Mouse (Mus musculus) embryonic fibroblast, embryonic 13.5 days (primary cell): ENCODE measurements at regions not wholly inside any gene's neighbourhood (a gene's known extent, or its start where the extent isn't known, plus 50 kb on each side); places are given as distances from the start of the nearest gene placed in this dataset.
"Not testable (repeated sequence)": the region's sequence is repeated elsewhere in the genome, so short reads cannot be mapped to it uniquely, and the experiment has no call there.

Experiments used
- H3K27ac ChIP-seq: 2 replicates; pipeline ENCODE4 v1.5.1; 2012; ENCODE audit warnings: low read length, control low read depth, inconsistent platforms; ENCODE audit not compliant: insufficient read depth
- H3K4me1 ChIP-seq: 2 replicates; pipeline ENCODE4 v1.6.1; 2011; ENCODE audit warnings: low read length; ENCODE audit not compliant: control insufficient read depth, insufficient read depth
- H3K4me3 ChIP-seq: 2 replicates; pipeline ENCODE4 v1.5.1; 2011; ENCODE audit warnings: mild to moderate bottlenecking, control low read depth, low read length; ENCODE audit not compliant: insufficient read depth
- CTCF ChIP-seq: IDR thresholded peaks from 2 replicates; pipeline ENCODE4 v1.5.1; 2011; ENCODE audit warnings: mild to moderate bottlenecking, control low read depth, low read length, moderate library complexity, borderline replicate concordance; ENCODE audit not compliant: insufficient read depth
- POLR2A ChIP-seq: IDR thresholded peaks from 2 replicates; pipeline ENCODE4 v1.6.1; 2011; ENCODE audit warnings: low read depth, mild to moderate bottlenecking, control low read depth, low read length, moderate library complexity

DNA sequence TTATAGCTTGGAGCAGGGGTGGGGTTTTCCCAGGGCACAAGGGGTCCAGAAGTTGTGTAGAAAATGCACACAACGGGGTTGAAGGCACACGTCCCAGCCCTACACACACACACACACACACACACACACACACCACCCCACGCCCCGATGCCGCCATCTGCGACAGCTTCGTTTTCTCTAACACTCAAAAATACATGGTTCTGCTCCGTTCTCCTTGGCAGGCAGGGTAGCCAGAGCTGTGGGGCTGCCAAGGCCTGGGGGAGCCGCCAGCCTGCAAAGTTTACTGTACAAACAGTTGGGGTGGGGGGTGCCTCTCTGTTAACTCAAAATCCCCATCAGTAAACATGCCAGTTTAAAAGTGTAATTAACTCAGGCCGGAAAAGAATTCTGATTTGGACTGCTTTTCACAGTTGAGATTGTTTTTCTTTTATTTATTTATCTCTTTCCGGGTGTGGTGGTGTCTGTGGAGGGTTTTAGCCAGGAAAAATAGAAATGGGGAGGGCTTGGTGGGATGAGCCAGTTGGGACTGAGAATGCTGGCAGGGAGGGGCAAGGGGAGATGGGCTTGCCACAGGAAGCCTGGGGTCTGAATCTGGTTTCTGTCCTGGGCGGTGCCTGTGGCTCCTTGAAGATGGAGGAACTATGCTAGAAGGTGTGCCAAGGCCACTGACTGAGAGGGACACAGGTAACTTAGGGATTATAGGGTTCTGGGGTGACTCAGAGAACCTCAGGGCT, 148.4 kb upstream of the Rtl1 start:
- Histone ChIP-seq H3K4me1 (peaks cover 18% of the 10 kb centered on the region), H3K27ac (no peak overlapping the region), H3K4me3 (no peak overlapping the region)
- TF ChIP-seq CTCF (no peak), POLR2A (no peak)

DNA sequence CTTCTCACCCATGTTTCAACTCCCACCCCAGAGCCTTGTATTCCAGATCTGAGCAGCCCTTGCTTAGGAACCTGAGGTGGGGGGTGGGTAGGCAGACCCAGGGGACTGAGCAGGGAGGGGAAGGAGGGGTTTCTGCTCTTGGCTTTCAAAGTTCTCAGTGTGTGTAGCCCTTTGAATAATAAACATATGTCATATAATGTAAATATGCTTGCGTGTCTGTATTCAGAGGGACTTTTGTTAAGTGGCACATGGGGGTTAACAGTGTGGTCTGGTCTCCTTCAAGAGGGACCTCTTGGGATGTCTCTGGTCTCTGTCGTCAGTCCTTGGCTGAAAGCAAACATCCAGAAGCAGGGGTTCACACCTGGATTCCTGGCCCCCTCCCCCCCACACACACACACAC, 149.1 kb upstream of the Rtl1 start:
- Histone ChIP-seq H3K4me1 (peaks cover 17% of the 10 kb centered on the region), H3K27ac (peak overlapping the region; percentile 25; the same call in 1 of the 2 replicates), H3K4me3 (no peak overlapping the region)
- no peak for TF ChIP-seq CTCF
- no peak for TF ChIP-seq POLR2A

DNA sequence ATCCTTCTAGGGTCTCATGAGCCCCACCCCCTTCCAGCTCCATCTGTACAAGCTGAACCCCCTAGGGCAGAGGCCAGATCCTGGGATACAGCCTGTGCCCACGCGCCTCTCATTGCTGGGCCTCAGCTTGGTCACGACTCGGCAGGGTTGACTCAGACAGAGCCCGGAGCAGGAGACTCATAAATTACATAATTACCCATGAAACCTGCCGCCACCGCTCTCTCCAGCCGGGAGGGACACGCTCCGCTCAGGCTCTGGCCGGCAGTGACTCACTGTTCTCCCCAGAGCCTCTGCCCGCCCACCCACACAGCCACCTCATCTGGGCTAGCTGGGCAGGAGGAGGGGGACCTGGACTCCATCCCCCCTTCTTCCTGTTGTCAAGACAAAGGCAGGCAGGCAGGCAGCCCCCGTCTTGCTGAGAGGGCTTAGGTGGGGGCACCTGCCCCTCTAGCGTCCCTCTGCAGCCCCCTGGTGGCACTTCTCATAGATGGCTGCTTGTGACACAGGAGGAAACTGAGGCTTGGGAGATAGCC, 149.6 kb upstream of the Rtl1 start:
- no peak for TF ChIP-seq POLR2A
- TF ChIP-seq CTCF = 0 out of 2 replicates have a peak, but pooled peaks have one; percentile 12
- no peak overlapping the region for H3K4me3 ChIP-seq
- H3K27ac ChIP-seq = peak overlapping the region; percentile 25; the same call in 1 of the 2 replicates
- H3K4me1 ChIP-seq = peaks cover 14% of the 10 kb centered on the region

DNA sequence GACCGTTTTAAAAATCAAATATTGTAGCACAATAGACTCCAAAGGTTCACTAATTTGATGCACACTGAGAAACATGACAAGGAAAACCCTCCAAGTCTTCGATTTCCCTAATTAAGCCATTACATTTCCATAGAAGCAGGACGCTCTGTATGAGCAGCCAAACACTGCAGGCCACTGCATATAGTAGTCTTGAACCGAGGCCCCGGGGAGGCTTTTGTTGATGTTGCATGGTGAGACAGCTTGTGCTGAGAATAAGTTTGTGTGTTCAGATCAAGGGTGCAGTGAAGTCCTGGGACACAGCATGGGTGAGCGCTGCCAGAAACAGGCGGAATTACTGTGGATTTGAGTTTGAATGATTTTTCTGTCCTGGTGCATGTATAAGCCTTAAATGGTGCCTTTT, 154.9 kb upstream of the Rtl1 start:
- peaks cover 4% of the 10 kb centered on the region; the same call in 1 of the 2 replicates for H3K4me1 ChIP-seq
- H3K4me3 ChIP-seq = no peak overlapping the region
- no peak for TF ChIP-seq POLR2A
- no peak for TF ChIP-seq CTCF
- no peak overlapping the region for H3K27ac ChIP-seq

DNA sequence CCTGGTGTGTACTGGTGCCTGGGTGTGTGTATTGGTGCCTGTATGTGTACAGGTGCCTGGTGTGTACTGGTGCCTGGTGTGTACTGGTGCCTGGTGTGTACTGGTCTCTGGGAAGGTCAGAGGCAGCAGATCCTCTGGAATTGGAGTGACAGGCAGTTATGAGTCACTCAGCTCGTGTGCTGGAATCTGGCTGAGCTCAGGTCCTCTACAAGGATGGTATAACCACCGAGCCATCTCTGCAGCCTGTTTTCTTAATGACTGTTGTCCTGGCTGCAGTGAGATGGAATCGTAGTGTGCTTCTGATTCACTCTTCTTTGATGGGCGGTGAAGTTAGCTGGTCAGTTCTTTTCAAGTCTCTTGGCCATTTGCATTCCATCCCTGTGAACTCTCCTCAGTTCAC, 164.2 kb upstream of the Rtl1 start:
- Histone ChIP-seq H3K4me3 (no peak overlapping the region), H3K4me1 (no peaks in the 10 kb centered on the region; the same call in 1 of the 2 replicates), H3K27ac (no peak overlapping the region)
- no peak for TF ChIP-seq POLR2A
- no peak for TF ChIP-seq CTCF

DNA sequence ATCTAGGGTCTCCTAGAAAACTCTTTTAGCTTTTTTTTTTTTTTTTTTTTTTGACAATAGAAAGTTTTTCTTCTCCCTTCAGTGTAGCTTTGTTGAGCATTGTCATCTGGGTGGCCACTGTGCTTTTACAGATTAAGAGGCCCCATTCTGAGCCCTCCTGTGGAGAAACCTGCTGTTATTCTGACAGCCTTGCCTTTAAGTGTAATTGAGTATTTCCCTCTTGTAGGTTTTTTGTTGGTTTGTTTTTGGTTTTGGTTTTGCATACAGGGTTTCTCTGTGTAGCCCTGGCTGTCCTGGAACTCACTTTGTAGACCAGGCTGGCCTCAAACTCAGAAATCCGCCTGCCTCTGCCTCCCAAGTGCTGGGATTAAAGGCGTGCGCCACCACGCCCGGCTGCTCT, 166.5 kb upstream of the Rtl1 start:
- not testable (repeated sequence) for H3K27ac ChIP-seq, H3K4me1 ChIP-seq, H3K4me3 ChIP-seq

DNA sequence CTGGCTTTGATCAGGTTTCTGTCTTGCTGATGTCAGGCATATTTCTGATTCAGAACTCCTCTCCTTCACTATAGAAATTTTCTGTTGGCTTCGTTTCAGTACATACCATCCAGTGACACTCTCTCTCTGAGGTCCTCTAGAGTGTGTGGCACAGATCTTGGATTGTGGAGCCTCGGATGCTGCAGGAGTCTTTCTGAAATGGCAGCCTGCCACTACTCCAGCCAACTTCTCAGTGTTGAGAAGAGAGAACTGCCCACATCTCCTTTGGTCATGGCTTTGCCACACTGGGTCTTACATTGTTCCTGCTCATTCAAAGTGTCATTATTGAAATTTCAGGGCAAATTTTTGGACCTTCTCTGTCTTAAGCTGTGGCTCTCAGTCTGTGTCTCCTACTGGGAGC, 172.4 kb upstream of the Rtl1 start:
- no peak for TF ChIP-seq CTCF
- TF ChIP-seq POLR2A = no peak
- H3K4me1 ChIP-seq = no peaks in the 10 kb centered on the region

DNA sequence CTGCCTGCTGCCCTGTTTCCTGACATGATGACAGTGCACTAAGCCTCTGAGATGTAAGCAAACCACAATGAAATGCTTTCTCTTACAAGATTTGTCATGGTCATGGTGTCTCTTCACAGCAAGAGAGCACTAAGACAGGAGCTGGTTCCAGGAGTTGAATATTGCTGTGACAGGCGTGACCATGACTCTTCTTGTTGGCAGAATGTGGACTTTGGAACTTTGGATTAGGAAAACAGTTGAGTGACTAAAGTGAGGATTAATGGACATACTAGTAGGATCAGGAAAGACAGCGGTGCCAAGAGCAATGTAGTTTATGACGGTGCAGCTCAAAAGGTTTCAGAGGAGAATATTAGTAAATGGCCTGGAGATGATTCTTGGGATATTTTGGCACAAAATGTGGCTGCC, 173.8 kb upstream of the Rtl1 start:
- Histone ChIP-seq H3K4me1 (no peaks in the 10 kb centered on the region), H3K4me3 (no peak overlapping the region)
- no peak for TF ChIP-seq POLR2A
- no peak for TF ChIP-seq CTCF

More for the DNA sequence above, 172.4 kb upstream of the Rtl1 start:
- H3K27ac ChIP-seq = no peak overlapping the region
- no peak overlapping the region for H3K4me3 ChIP-seq

DNA sequence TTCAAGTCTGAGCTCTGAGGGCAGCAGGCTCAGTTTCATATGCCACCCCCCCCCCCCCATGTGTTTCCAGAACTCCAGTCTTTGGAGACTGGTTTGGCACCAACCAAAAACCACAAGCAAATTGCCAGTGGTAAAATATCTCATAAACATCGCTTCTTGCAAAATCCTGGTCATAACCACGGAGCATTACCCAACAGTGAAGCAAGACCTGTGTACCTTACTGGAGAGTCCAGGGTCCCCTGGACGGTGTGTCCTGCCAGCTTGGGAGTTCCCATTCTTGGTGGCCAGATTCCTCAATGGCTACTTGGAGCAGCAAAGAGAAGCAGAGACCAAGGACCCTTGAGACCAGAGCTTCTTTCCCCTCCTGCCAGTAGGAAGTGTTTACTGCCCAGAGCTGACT, 198.7 kb upstream of the Rtl1 start:
- Histone ChIP-seq H3K27ac (peak overlapping the region; percentile 1; the same call in 1 of the 2 replicates), H3K4me1 (peaks cover 6% of the 10 kb centered on the region; the same call in 1 of the 2 replicates), H3K4me3 (no peak overlapping the region)
- TF ChIP-seq CTCF (no peak), POLR2A (no peak)

More for the DNA sequence above, 173.8 kb upstream of the Rtl1 start:
- H3K27ac ChIP-seq = no peak overlapping the region

DNA sequence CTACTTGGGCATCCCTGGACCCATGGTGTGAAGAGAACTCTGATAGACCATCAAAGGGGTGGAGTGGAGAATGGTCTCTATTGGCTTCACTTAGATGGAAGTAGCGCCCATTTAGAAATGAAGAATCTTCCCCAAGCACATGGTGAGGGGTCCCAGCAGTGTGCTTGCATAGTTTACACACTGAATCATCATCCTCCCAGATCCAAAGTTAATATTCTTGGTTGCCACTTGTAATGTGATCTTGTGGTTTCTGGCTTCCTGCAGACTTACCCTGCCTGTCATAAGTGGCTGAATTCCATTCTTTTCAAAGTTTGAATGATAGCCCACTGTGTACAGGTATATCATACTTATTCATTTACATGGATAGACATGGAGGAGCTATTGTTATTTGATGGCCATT, 199.3 kb upstream of the Rtl1 start:
- TF ChIP-seq POLR2A = no peak
- TF ChIP-seq CTCF = no peak
- Histone ChIP-seq H3K4me3 (no peak overlapping the region), H3K27ac (peak overlapping the region; percentile 1; the same call in 1 of the 2 replicates), H3K4me1 (peaks cover 6% of the 10 kb centered on the region; the same call in 1 of the 2 replicates)
